Mouse (Mus musculus) intestine, embryonic 14.5 days (tissue): ENCODE results near the gene Ceacam1. TPM values are rescaled to one million over a fixed set of nuclear protein-coding genes. Genes with fewer than 3 reads are reported as not detected.

Experiments used
- ATAC-seq: fragments of 200-750 bp; cut with Nextera tagmentation; replicated peaks from 2 replicates; pipeline ENCODE4 v1.8.0; 2017; ENCODE audit warnings: low read depth, moderate number of reproducible peaks, moderate TSS enrichment, moderate library complexity; ENCODE audit not compliant: low FRiP score, low TSS enrichment
- DNase-seq: peaks from one replicate; pipeline ENCODE4 v3.0.0-alpha.2; 2018; ENCODE audit warnings: low spot score
- H3K27ac ChIP-seq: fragments of 300-500 bp; sonication (generic); 2 replicates; pipeline ENCODE4 v1.5.1; 2014; ENCODE audit warnings: low read depth, mild to moderate bottlenecking, control low read depth
- H3K27me3 ChIP-seq: fragments of 300-500 bp; sonication (generic); replicated peaks from 2 replicates; pipeline ENCODE4 v1.6.1; 2014; ENCODE audit warnings: low read length, control low read depth; ENCODE audit not compliant: control insufficient read depth, insufficient read depth
- H3K36me3 ChIP-seq: fragments of 300-500 bp; sonication (generic); 2 replicates; pipeline ENCODE4 v1.6.1; 2014; ENCODE audit warnings: low read length, control low read depth; ENCODE audit not compliant: control insufficient read depth, insufficient read depth
- H3K4me1 ChIP-seq: fragments of 300-500 bp; sonication (generic); replicated peaks from 2 replicates; pipeline ENCODE4 v1.6.1; 2014; ENCODE audit warnings: low read length, control low read depth, mixed read lengths; ENCODE audit not compliant: control insufficient read depth, insufficient read depth
- H3K4me2 ChIP-seq: fragments of 300-500 bp; sonication (generic); 2 replicates; pipeline ENCODE4 v1.6.1; 2014; ENCODE audit warnings: low read length
- H3K4me3 ChIP-seq: fragments of 300-500 bp; sonication (generic); 2 replicates; pipeline ENCODE4 v1.5.1; 2014; ENCODE audit warnings: low read depth, low read length, control low read depth, mixed read lengths
- H3K9ac ChIP-seq: fragments of 300-500 bp; sonication (generic); 2 replicates; pipeline ENCODE4 v1.6.1; 2014; ENCODE audit warnings: mild to moderate bottlenecking, low read length
- H3K9me3 ChIP-seq: fragments of 300-500 bp; sonication (generic); 2 replicates; pipeline ENCODE4 v1.6.1; 2016; ENCODE audit warnings: low read length, control low read depth; ENCODE audit not compliant: control insufficient read depth
- WGBS: fragments of 180-500 bp; shearing (Covaris S2); extraction: QIAGEN DNeasy Blood & Tissue Kit; methylation state at CpG from one replicate; pipeline ENCODE4 v1.1.7; 2014; 5-methylcytosine and 5-hydroxymethylcytosine counted together
- polyA plus RNA-seq: library from polyadenylated mRNA; unstranded; fragments of >200 nt; fragmentation: Nextera tagmentation; extraction: Ambion mirVana; gene quantifications from 2 replicates; pipeline ENCODE4 v1.2.1, GENCODE M21; 2014

Ceacam1 gene
- polyA plus RNA-seq, 1 experiment from 2014 or later = 12.0 TPM

GRCm38 (mm10) chr7:25424429-25424828 lies 53.0 kb downstream of the Ceacam1 start:
- H3K27ac ChIP-seq = no peak overlapping the region
- no peaks in the 10 kb centered on the region for H3K27me3 ChIP-seq
- no peaks in the 10 kb centered on the region for H3K36me3 ChIP-seq
- H3K9ac ChIP-seq = no peak overlapping the region
- peak; percentile 58; the same call in 1 of the 2 replicates for ATAC-seq
- no peak overlapping the region for H3K4me2 ChIP-seq
- H3K4me3 ChIP-seq = no peak overlapping the region
- H3K4me1 ChIP-seq = no peaks in the 10 kb centered on the region
- WGBS = 38% methylated on average over 4 of the region's 4 CpGs
- peak; percentile 95 for DNase-seq
- no peaks in the 10 kb centered on the region for H3K9me3 ChIP-seq

GRCm38 (mm10) chr7:25422286-25422841 lies 55.0 kb downstream of the Ceacam1 start:
- 81% methylated on average over 16 of the region's 16 CpGs for WGBS
- H3K27me3 ChIP-seq = no peaks in the 10 kb centered on the region
- no peak for ATAC-seq
- H3K9me3 ChIP-seq = no peaks in the 10 kb centered on the region
- DNase-seq = no peak
- H3K4me3 ChIP-seq = no peak overlapping the region
- H3K9ac ChIP-seq = no peak overlapping the region
- H3K27ac ChIP-seq = no peak overlapping the region
- no peak overlapping the region for H3K4me2 ChIP-seq
- H3K36me3 ChIP-seq = no peaks in the 10 kb centered on the region
- no peaks in the 10 kb centered on the region for H3K4me1 ChIP-seq

- DNase-seq (no peak), ATAC-seq (no peak)
- Histone ChIP-seq H3K27me3 (no peaks in the 10 kb centered on the region), H3K4me2 (no peak overlapping the region), H3K4me3 (no peak overlapping the region), H3K36me3 (no peaks in the 10 kb centered on the region), H3K9me3 (no peaks in the 10 kb centered on the region), H3K27ac (no peak overlapping the region), H3K9ac (no peak overlapping the region), H3K4me1 (no peaks in the 10 kb centered on the region)
- WGBS = 72% methylated on average over 4 of the region's 4 CpGs
These were observed 57.5 kb downstream of the Ceacam1 start for GRCm38 (mm10) chr7:25419943-25420342.

GRCm38 (mm10) chr7:25419536-25419935 lies 57.9 kb downstream of the Ceacam1 start:
- no peaks in the 10 kb centered on the region for H3K4me1 ChIP-seq
- H3K9me3 ChIP-seq = no peaks in the 10 kb centered on the region
- DNase-seq (no peak), ATAC-seq (no peak)
- H3K4me3 ChIP-seq = no peak overlapping the region
- H3K4me2 ChIP-seq = no peak overlapping the region
- no peaks in the 10 kb centered on the region for H3K36me3 ChIP-seq
- H3K27ac ChIP-seq = no peak overlapping the region
- no peak overlapping the region for H3K9ac ChIP-seq
- H3K27me3 ChIP-seq = no peaks in the 10 kb centered on the region
- WGBS = 80% methylated on average over 8 of the region's 8 CpGs

GRCm38 (mm10) chr7:25417597-25417996 lies 59.8 kb downstream of the Ceacam1 start:
- Histone ChIP-seq H3K4me2 (no peak overlapping the region), H3K4me1 (no peaks in the 10 kb centered on the region), H3K27ac (no peak overlapping the region), H3K4me3 (no peak overlapping the region), H3K9me3 (no peaks in the 10 kb centered on the region), H3K36me3 (no peaks in the 10 kb centered on the region), H3K9ac (no peak overlapping the region), H3K27me3 (no peaks in the 10 kb centered on the region)
- DNase-seq (no peak), ATAC-seq (no peak)
- 85% methylated on average over 1 of the region's 1 CpGs for WGBS

GRCm38 (mm10) chr7:25412833-25413441 lies 64.5 kb downstream of the Ceacam1 start, which contains the start of gene Cxcl17:
Gene Cxcl17 (minus strand): TSS chr7:25412886.
- ATAC-seq (no peak), DNase-seq (no peak)
- Histone ChIP-seq H3K27ac (no peak within 1 kb of the TSS), H3K9me3 (no peaks in the 10 kb centered on the region), H3K4me2 (no peak within 1 kb of the TSS), H3K27me3 (no peaks in the 10 kb centered on the region), H3K36me3 (no peaks in the 10 kb centered on the region), H3K4me1 (no peaks in the 10 kb centered on the region), H3K4me3 (no peak within 1 kb of the TSS), H3K9ac (no peak within 1 kb of the TSS)
- 57% methylated on average over 7 of the region's 7 CpGs for WGBS

GRCm38 (mm10) chr7:25411861-25412260 lies 65.5 kb downstream of the Ceacam1 start:
- Histone ChIP-seq H3K4me2 (no peak overlapping the region), H3K4me3 (no peak overlapping the region), H3K9me3 (no peaks in the 10 kb centered on the region), H3K27me3 (no peaks in the 10 kb centered on the region), H3K4me1 (no peaks in the 10 kb centered on the region), H3K27ac (no peak overlapping the region), H3K9ac (no peak overlapping the region), H3K36me3 (no peaks in the 10 kb centered on the region)
- no peak for ATAC-seq
- WGBS = 75% methylated on average over 3 of the region's 3 CpGs
- no peak for DNase-seq
